Mouse (Mus musculus) MEL (cell line): ENCODE results near the gene Prim2. TPM values are rescaled to one million over a fixed set of nuclear protein-coding genes. Genes with fewer than 3 reads are reported as not detected.
A peak's percentile ranks its signal among the peaks of the same experiment; 100 is the strongest.

Experiments used
- DNase-seq: peaks from one replicate; pipeline ENCODE4 v3.0.0; 2011; ENCODE audit warnings: low read depth, low spot score
- H3K27ac ChIP-seq: 2 replicates; pipeline ENCODE4 v1.5.1; 2012; ENCODE audit warnings: low read depth, mild to moderate bottlenecking, control low read depth, low read length, moderate library complexity; ENCODE audit not compliant: control insufficient read depth
- H3K27me3 ChIP-seq, 2 experiments: fragments of 150-350 bp in 1 of 2; sonication (generic) in 1 of 2; 2 replicates each; pipeline ENCODE4 v1.6.1; 2012; ENCODE audit warnings: low read length in 2 of 2, mild to moderate bottlenecking in 2 of 2, improper control_type of control experiment in 1 of 2, moderate library complexity in 1 of 2; ENCODE audit not compliant: insufficient read depth in 2 of 2, control insufficient read depth in 1 of 2
- H3K36me3 ChIP-seq, 2 experiments: 2 replicates each; pipeline ENCODE4 v1.6.1; 2012 to 2014; ENCODE audit warnings: low read length in 2 of 2, improper control_type of control experiment in 1 of 2, inconsistent platforms in 1 of 2, mild to moderate bottlenecking in 1 of 2; ENCODE audit not compliant: insufficient read depth in 2 of 2, control insufficient read depth in 1 of 2
- H3K4me1 ChIP-seq, 2 experiments: fragments of 150-350 bp in 1 of 2; sonication (generic) in 1 of 2; 2 replicates each; pipeline ENCODE4 v1.6.1; 2012; ENCODE audit warnings: low read length in 2 of 2, improper control_type of control experiment in 1 of 2, mild to moderate bottlenecking in 1 of 2; ENCODE audit not compliant: insufficient read depth in 2 of 2, control insufficient read depth in 1 of 2
- H3K4me3 ChIP-seq, 2 experiments: fragments of 150-350 bp in 1 of 2; sonication (generic) in 1 of 2; 2 replicates each; pipeline ENCODE4 v1.5.1; 2012; ENCODE audit warnings: low read depth in 2 of 2, low read length in 2 of 2, mild to moderate bottlenecking in 2 of 2, moderate library complexity in 2 of 2, control low read depth in 1 of 2, improper control_type of control experiment in 1 of 2; ENCODE audit not compliant: control insufficient read depth in 1 of 2, insufficient read depth in 1 of 2
- H3K79me2 ChIP-seq: 2 replicates; pipeline ENCODE4 v1.6.1; 2012; ENCODE audit warnings: mild to moderate bottlenecking, low read length, moderate library complexity; ENCODE audit not compliant: control insufficient read depth, poor library complexity, insufficient read depth
- H3K9ac ChIP-seq: 2 replicates; pipeline ENCODE4 v1.6.1; 2012; ENCODE audit warnings: low read depth, mild to moderate bottlenecking, control low read depth, low read length, moderate library complexity; ENCODE audit not compliant: control insufficient read depth, poor library complexity, severe bottlenecking
- H3K9me3 ChIP-seq: fragments of 150-350 bp; sonication (generic); replicated peaks from 2 replicates; pipeline ENCODE4 v1.6.1; 2012; ENCODE audit warnings: mild to moderate bottlenecking, low read length, improper control_type of control experiment, moderate library complexity; ENCODE audit not compliant: insufficient read depth
- BHLHE40 ChIP-seq: IDR thresholded peaks from 2 replicates; pipeline ENCODE4 v1.6.1; 2012; ENCODE audit warnings: low read depth, mild to moderate bottlenecking, inconsistent platforms, low read length, improper control_type of control experiment, borderline replicate concordance
- CHD1 ChIP-seq: IDR thresholded peaks from 2 replicates; pipeline ENCODE4 v1.6.1; 2012; ENCODE audit warnings: low read depth, mild to moderate bottlenecking, inconsistent platforms, low read length, improper control_type of control experiment
- CHD2 ChIP-seq: IDR thresholded peaks from 2 replicates; pipeline ENCODE4 v1.6.1; 2011; ENCODE audit warnings: low read length, improper control_type of control experiment
- CTCF ChIP-seq, 3 experiments: IDR thresholded peaks in 2 of 3; conservative IDR thresholded peaks in 1 of 3; 2 replicates each; pipeline ENCODE4 v1.5.1; 2011 to 2012; ENCODE audit warnings: low read length in 3 of 3, low read depth in 2 of 3, mild to moderate bottlenecking in 2 of 3, improper control_type of control experiment in 1 of 3, inconsistent platforms in 1 of 3, mixed read lengths in 1 of 3, moderate library complexity in 1 of 3; ENCODE audit not compliant: control insufficient read depth in 1 of 3, insufficient read depth in 1 of 3, poor library complexity in 1 of 3, severe bottlenecking in 1 of 3
- ELF1 ChIP-seq: IDR thresholded peaks from 2 replicates; pipeline ENCODE4 v1.6.1; 2014; ENCODE audit warnings: low read depth, mild to moderate bottlenecking, inconsistent platforms, low read length, improper control_type of control experiment, moderate library complexity
- EP300 ChIP-seq, 2 experiments: IDR thresholded peaks; 2 replicates each; pipeline ENCODE4 v1.6.1; 2011; ENCODE audit warnings: improper control_type of control experiment in 2 of 2, low read length in 2 of 2, low read depth in 1 of 2, mild to moderate bottlenecking in 1 of 2
- ETS1 ChIP-seq: IDR thresholded peaks from 2 replicates; pipeline ENCODE4 v1.6.1; 2012; ENCODE audit warnings: low read depth, mild to moderate bottlenecking, inconsistent platforms, low read length, improper control_type of control experiment, moderate library complexity
- HCFC1 ChIP-seq: IDR thresholded peaks from 2 replicates; pipeline ENCODE4 v1.6.1; 2012; ENCODE audit warnings: low read depth, mild to moderate bottlenecking, inconsistent platforms, low read length, improper control_type of control experiment, moderate library complexity
- MAFK ChIP-seq: IDR thresholded peaks from 2 replicates; pipeline ENCODE4 v1.6.1; 2011; ENCODE audit warnings: low read depth, mild to moderate bottlenecking, low read length, improper control_type of control experiment, borderline replicate concordance
- MAX ChIP-seq: IDR thresholded peaks from 2 replicates; pipeline ENCODE4 v1.6.1; 2011; ENCODE audit warnings: low read length, improper control_type of control experiment
- MAZ ChIP-seq: IDR thresholded peaks from 2 replicates; pipeline ENCODE4 v1.6.1; 2012; ENCODE audit warnings: low read depth, mild to moderate bottlenecking, inconsistent platforms, low read length, improper control_type of control experiment
- MEF2A ChIP-seq: IDR thresholded peaks from 2 replicates; pipeline ENCODE4 v1.6.1; 2014; ENCODE audit warnings: low read depth, mild to moderate bottlenecking, inconsistent platforms, low read length, improper control_type of control experiment; ENCODE audit not compliant: poor library complexity, insufficient replicate concordance, severe bottlenecking; ENCODE audit errors: extremely low read depth
- MYB ChIP-seq: IDR thresholded peaks from 2 replicates; pipeline ENCODE4 v1.6.1; 2011; ENCODE audit warnings: mild to moderate bottlenecking, low read depth, low read length, improper control_type of control experiment
- MYC ChIP-seq: IDR thresholded peaks from 2 replicates; pipeline ENCODE4 v1.6.1; 2011; ENCODE audit warnings: low read depth, mild to moderate bottlenecking, low read length, improper control_type of control experiment, moderate library complexity
- NELFE ChIP-seq: IDR thresholded peaks from 2 replicates; pipeline ENCODE4 v1.6.1; 2011; ENCODE audit warnings: low read depth, low read length, improper control_type of control experiment
- NRF1 ChIP-seq: IDR thresholded peaks from 2 replicates; pipeline ENCODE4 v1.6.1; 2014; ENCODE audit warnings: low read depth, mild to moderate bottlenecking, inconsistent platforms, low read length, improper control_type of control experiment, moderate library complexity; ENCODE audit not compliant: poor library complexity, insufficient read depth, severe bottlenecking
- POLR2A ChIP-seq, 2 experiments: IDR thresholded peaks; 2 replicates each; pipeline ENCODE4 v1.6.1; 2011 to 2012; ENCODE audit warnings: low read length in 2 of 2, mild to moderate bottlenecking in 2 of 2, control low read depth in 1 of 2, improper control_type of control experiment in 1 of 2, low read depth in 1 of 2, moderate library complexity in 1 of 2; ENCODE audit not compliant: control insufficient read depth in 1 of 2, insufficient read depth in 1 of 2, poor library complexity in 1 of 2
- RAD21 ChIP-seq: IDR thresholded peaks from 2 replicates; pipeline ENCODE4 v1.6.1; 2011; ENCODE audit warnings: mild to moderate bottlenecking, low read depth, low read length, improper control_type of control experiment
- RCOR1 ChIP-seq: IDR thresholded peaks from 2 replicates; pipeline ENCODE4 v1.6.1; 2012; ENCODE audit warnings: low read depth, mild to moderate bottlenecking, inconsistent platforms, low read length, improper control_type of control experiment
- SMC3 ChIP-seq: IDR thresholded peaks from 2 replicates; pipeline ENCODE4 v1.6.1; 2011; ENCODE audit warnings: low read depth, low read length, improper control_type of control experiment
- TAL1 ChIP-seq: IDR thresholded peaks from 2 replicates; pipeline ENCODE4 v1.6.1; 2012; ENCODE audit warnings: mild to moderate bottlenecking, inconsistent platforms, low read length, moderate library complexity, mixed read lengths
- TBP ChIP-seq: IDR thresholded peaks from 2 replicates; pipeline ENCODE4 v1.8.0; 2011; ENCODE audit warnings: low read depth, low read length, improper control_type of control experiment
- TCF12 ChIP-seq: IDR thresholded peaks from 2 replicates; pipeline ENCODE4 v1.6.1; 2014; ENCODE audit warnings: low read depth, mild to moderate bottlenecking, inconsistent platforms, low read length, improper control_type of control experiment, moderate library complexity
- USF1 ChIP-seq: IDR thresholded peaks from 2 replicates; pipeline ENCODE4 v1.6.1; 2014; ENCODE audit warnings: low read depth, mild to moderate bottlenecking, inconsistent platforms, low read length, improper control_type of control experiment, moderate library complexity
- USF2 ChIP-seq, 2 experiments: IDR thresholded peaks; 2 replicates each; pipeline ENCODE4 v1.6.1; 2011 to 2012; ENCODE audit warnings: improper control_type of control experiment in 2 of 2, low read length in 2 of 2, borderline replicate concordance in 1 of 2, inconsistent platforms in 1 of 2, low read depth in 1 of 2, mild to moderate bottlenecking in 1 of 2; ENCODE audit not compliant: insufficient read depth in 1 of 2
- ZC3H11A ChIP-seq: IDR thresholded peaks from 2 replicates; pipeline ENCODE4 v1.6.1; 2012; ENCODE audit warnings: low read depth, mild to moderate bottlenecking, inconsistent platforms, low read length, improper control_type of control experiment
- ZKSCAN1 ChIP-seq: IDR thresholded peaks from 2 replicates; pipeline ENCODE4 v1.6.1; 2012; ENCODE audit warnings: low read depth, mild to moderate bottlenecking, inconsistent platforms, low read length, improper control_type of control experiment, moderate library complexity
- ZMIZ1 ChIP-seq: IDR thresholded peaks from 2 replicates; pipeline ENCODE4 v1.6.1; 2012; ENCODE audit warnings: low read depth, mild to moderate bottlenecking, inconsistent platforms, low read length, improper control_type of control experiment, moderate library complexity
- ZNF384 ChIP-seq: IDR thresholded peaks from 2 replicates; pipeline ENCODE4 v1.6.1; 2012; ENCODE audit warnings: low read depth, mild to moderate bottlenecking, inconsistent platforms, low read length, improper control_type of control experiment
- polyA plus RNA-seq, 2 experiments: library from polyadenylated mRNA; stranded (reverse) in 1 of 2; unstranded in 1 of 2; fragments of >175 nt in 1 of 2; fragments of >200 nt in 1 of 2; gene quantifications; 2 replicates each; pipeline versions ENCODE4 v1.2.1 to v1.2.4; 2012; ENCODE audit warnings: low replicate concordance in 2 of 2, low read depth in 1 of 2; ENCODE audit not compliant: insufficient read length in 2 of 2, insufficient read depth in 1 of 2, missing spikeins in 1 of 2
- total RNA-seq: library from RNA; depleted of rRNA; stranded (reverse); fragments of 300-350 nt; gene quantifications from 2 replicates; pipeline ENCODE4 v1.2.3, GENCODE M21; 2012

Gene Prim2
- total and polyA plus RNA-seq, 3 experiments = 36.1 to 48.9 TPM; not detected in 1

DNA sequence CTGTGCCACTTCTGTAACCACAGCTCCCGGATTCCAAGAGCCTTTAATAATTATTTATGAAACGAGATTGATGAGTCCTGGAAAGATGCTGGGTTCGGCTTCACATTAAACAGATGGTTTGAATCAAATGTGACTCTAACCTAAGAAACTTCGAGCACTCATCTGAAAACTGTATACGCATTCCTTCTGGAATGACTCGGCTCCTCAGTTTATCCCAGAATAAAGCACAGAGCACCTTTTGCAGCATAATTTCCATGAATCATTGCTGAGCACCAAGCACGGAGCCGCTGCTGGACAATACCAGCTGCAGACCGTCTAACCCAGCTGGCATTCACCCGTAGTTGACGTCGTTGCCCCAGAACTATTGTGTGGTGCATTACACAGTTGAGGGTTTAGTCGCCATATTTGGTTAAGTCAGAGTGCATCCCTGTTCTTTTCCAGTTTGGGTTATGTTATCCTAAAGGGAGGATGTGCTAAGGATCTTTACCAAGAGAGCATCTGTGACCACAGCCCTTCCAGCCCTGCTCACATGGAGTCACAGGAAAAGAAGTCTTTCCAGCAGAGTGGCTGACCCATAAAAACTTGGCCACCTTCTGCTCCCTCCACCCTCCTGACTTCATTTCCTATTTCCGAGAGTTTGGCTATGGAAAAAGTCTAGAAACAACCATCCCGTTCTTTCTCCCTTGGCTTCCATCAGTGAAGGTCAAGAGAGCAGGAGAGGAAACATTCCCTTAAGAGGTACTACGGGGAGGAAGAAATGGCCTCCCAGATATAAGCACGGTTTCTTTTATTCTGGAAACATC, 3.8 kb upstream of the Prim2 start:
- Histone ChIP-seq H3K27me3 (peaks cover 0 to 3% of the 10 kb centered on the region in 2 experiments; a peak in 3 of 4 replicates), H3K9ac (no peak overlapping the region), H3K4me3 (no peak overlapping the region), H3K4me1 (peaks cover 0 to 4% of the 10 kb centered on the region in 2 experiments; a peak in 1 of 4 replicates), H3K36me3 (peaks cover 0 to 7% of the 10 kb centered on the region in 2 experiments; a peak in 3 of 4 replicates), H3K9me3 (no peaks in the 10 kb centered on the region), H3K79me2 (peaks cover 6% of the 10 kb centered on the region), H3K27ac (no peak overlapping the region)
- TF ChIP-seq ZKSCAN1 (no peak), HCFC1 (no peak), POLR2A (IDR thresholded peaks at IDR 0.05; ENCODE audit: control insufficient read depth in 1 of 2, insufficient read depth in 1 of 2, low read depth in 1 of 2, low read length in 2 of 2, poor library complexity in 1 of 2) (no peak), BHLHE40 (no peak), CTCF (IDR thresholded peaks at IDR 0.05 in 2 of 3, conservative IDR thresholded peaks at IDR 0.05 in 1 of 3; ENCODE audit: control insufficient read depth in 1 of 3, insufficient read depth in 1 of 3, low read depth in 2 of 3, low read length in 3 of 3, poor library complexity in 1 of 3, severe bottlenecking in 1 of 3) (no peak), CHD2 (no peak), MEF2A (no peak), TAL1 (no peak), MAFK (no peak), ZNF384 (no peak), ETS1 (no peak), RAD21 (no peak), MAZ (no peak), CHD1 (no peak), ZC3H11A (no peak)
- no peak for DNase-seq

DNA sequence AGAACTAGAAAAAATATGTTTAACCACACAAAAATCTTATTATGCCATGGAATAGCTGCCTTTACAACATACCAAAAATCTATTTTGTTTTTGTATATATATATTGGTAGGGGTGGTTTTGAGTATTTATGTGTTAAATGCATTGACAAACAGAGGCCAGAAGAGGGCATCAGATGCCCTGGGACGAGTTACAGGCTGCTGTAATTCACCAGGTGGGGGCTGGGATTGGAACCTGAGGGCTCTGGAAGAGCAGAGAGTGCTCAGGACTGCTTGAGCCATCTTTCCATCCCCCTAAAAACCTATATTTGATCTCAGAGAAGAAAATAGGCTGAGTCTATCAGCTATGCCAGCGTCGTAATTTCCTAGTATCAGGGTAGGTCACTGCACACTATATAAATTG, 2.9 kb upstream of the Prim2 start:
- Histone ChIP-seq H3K4me3 (no peak overlapping the region), H3K4me1 (peaks cover 0 to 7% of the 10 kb centered on the region in 2 experiments; a peak in 1 of 4 replicates), H3K36me3 (peaks cover 0 to 11% of the 10 kb centered on the region in 2 experiments; a peak in 3 of 4 replicates), H3K79me2 (peaks cover 8% of the 10 kb centered on the region), H3K27me3 (peaks cover 0 to 3% of the 10 kb centered on the region in 2 experiments; a peak in 2 of 4 replicates), H3K9ac (no peak overlapping the region), H3K27ac (no peak overlapping the region), H3K9me3 (no peaks in the 10 kb centered on the region)
- DNase-seq = peak; percentile 58
- no peak for TF ChIP-seq USF2 (IDR thresholded peaks at IDR 0.05; ENCODE audit: borderline replicate concordance in 1 of 2, insufficient read depth in 1 of 2, low read depth in 1 of 2, low read length in 2 of 2)
- no peak for TF ChIP-seq ETS1
- no peak for TF ChIP-seq TBP
- TF ChIP-seq TCF12 = no peak
- no peak for TF ChIP-seq USF1
- TF ChIP-seq MYC = no peak
- peak; percentile 66 for TF ChIP-seq SMC3
- TF ChIP-seq HCFC1 = no peak
- no peak for TF ChIP-seq NELFE
- TF ChIP-seq NRF1 = no peak
- TF ChIP-seq MYB = no peak
- TF ChIP-seq ELF1 = no peak
- no peak for TF ChIP-seq CHD1
- TF ChIP-seq ZNF384 = no peak
- no peak for TF ChIP-seq RCOR1
- no peak for TF ChIP-seq ZMIZ1
- no peak for TF ChIP-seq EP300 (IDR thresholded peaks at IDR 0.05; ENCODE audit: low read depth in 1 of 2, low read length in 2 of 2)
- TF ChIP-seq POLR2A (IDR thresholded peaks at IDR 0.05; ENCODE audit: control insufficient read depth in 1 of 2, insufficient read depth in 1 of 2, low read depth in 1 of 2, low read length in 2 of 2, poor library complexity in 1 of 2) = no peak
- peak; percentile 52 for TF ChIP-seq ZC3H11A
- no peak for TF ChIP-seq MAX
- TF ChIP-seq CHD2 = no peak
